Mouse (Mus musculus): ENCODE data around the gene Pkdcc. TPM values are rescaled to one million over a fixed set of nuclear protein-coding genes. Genes with fewer than 3 reads are reported as not detected.

The Pkdcc gene
- polyA plus RNA-seq, 1 experiment from 2014 or later: 7.1 TPM

DNA sequence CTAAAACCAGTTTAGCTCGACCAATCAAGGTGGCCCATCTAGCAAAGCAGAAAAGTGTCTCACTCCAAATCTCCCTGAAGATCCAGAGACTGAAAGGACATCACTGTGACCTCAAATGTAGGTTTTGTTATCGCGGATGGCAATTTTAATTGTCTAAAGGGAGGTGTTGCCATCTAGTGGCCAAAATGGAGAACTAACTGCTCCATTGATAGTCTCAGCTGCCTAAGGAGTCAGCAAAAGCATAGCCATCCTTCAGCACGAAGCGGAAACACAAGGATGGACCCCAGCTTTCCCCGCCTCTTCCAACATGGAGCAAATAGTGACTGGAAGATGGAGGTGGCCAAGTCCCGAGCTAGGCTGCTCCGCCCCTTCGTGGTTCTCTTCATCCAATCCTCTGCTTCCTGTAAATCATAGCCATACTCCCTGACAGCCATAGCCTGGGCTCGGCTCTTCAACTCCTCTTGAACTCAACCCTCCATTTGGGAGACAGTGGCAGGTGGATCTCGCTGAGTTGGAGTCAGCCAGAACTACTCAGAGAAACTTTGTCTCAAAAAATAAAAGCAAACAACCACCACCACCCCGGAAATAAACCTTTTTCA lies 38.1 kb downstream of the Pkdcc start:
- H3K4me1 ChIP-seq (replicated peaks): no peaks in the 10 kb centered on the region
- no peak overlapping the region for H3K9ac ChIP-seq
- no peak overlapping the region for H3K27ac ChIP-seq (replicated peaks)
- H3K4me3 ChIP-seq: no peak overlapping the region
- WGBS: 32% methylated on average over 12 of the region's 12 CpGs
- no peaks in the 10 kb centered on the region for H3K27me3 ChIP-seq
- no peaks in the 10 kb centered on the region for H3K9me3 ChIP-seq
- no peak overlapping the region for H3K4me2 ChIP-seq
- peak; percentile 61 for ATAC-seq (ENCODE audit: low FRiP score, low read depth)
- no peaks in the 10 kb centered on the region for H3K36me3 ChIP-seq

- peak overlapping the region; percentile 40 for H3K27ac ChIP-seq (replicated peaks)
- H3K9ac ChIP-seq: no peak overlapping the region
- H3K27me3 ChIP-seq: no peaks in the 10 kb centered on the region
- H3K4me3 ChIP-seq: peak overlapping the region; percentile 28
- H3K4me1 ChIP-seq (replicated peaks): peaks cover 7% of the 10 kb centered on the region
- H3K4me2 ChIP-seq: peak overlapping the region; percentile 53
- WGBS: 46% methylated on average over 23 of the region's 23 CpGs
- no peaks in the 10 kb centered on the region for H3K9me3 ChIP-seq
- ATAC-seq (ENCODE audit: low FRiP score, low read depth): peak; percentile 95
- H3K36me3 ChIP-seq: no peaks in the 10 kb centered on the region
Measured at GRCm38 (mm10) chr17:83267202-83268128, 52.4 kb downstream of the Pkdcc start.

DNA sequence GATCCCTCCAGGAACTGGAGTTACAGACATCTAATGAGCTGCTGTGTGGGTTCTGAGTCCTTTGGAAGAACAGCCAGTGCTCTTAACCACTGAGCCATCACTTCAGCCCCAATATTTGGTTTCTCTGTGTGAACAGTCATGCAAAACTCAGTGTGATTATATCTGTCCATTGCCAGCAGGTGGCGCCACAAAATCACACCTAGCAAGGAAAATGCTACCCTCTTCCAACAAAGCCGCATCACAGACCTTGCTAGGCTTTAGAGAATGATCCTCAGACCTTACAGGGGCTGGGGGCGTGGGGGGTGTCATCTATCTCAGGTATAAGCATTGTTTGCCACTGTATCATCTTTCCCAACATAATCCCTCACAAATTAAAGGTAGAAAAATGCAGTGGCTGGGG lies 56.4 kb downstream of the Pkdcc start:
- Histone ChIP-seq H3K27me3 (no peaks in the 10 kb centered on the region), H3K4me3 (no peak overlapping the region), H3K4me2 (no peak overlapping the region), H3K9ac (no peak overlapping the region), H3K4me1 (replicated peaks) (peaks cover 16% of the 10 kb centered on the region), H3K36me3 (no peaks in the 10 kb centered on the region), H3K27ac (replicated peaks) (no peak overlapping the region), H3K9me3 (no peaks in the 10 kb centered on the region)
- WGBS: 3% methylated on average over 3 of the region's 3 CpGs
- no peak for ATAC-seq (ENCODE audit: low FRiP score, low read depth)

GRCm38 (mm10) chr17:83272641-83273040 lies 57.5 kb downstream of the Pkdcc start:
- Histone ChIP-seq H3K4me2 (no peak overlapping the region), H3K4me3 (no peak overlapping the region), H3K4me1 (replicated peaks) (peaks cover 23% of the 10 kb centered on the region), H3K9me3 (no peaks in the 10 kb centered on the region), H3K27ac (replicated peaks) (no peak overlapping the region), H3K36me3 (no peaks in the 10 kb centered on the region), H3K27me3 (no peaks in the 10 kb centered on the region), H3K9ac (no peak overlapping the region)
- no peak for ATAC-seq (ENCODE audit: low FRiP score, low read depth)
- 70% methylated on average over 8 of the region's 8 CpGs for WGBS

- Histone ChIP-seq H3K9ac (no peak overlapping the region), H3K4me2 (no peak overlapping the region)
- WGBS: 23% methylated on average over 9 of the region's 9 CpGs
Measured at GRCm38 (mm10) chr17:83273636-83274035, 58.5 kb downstream of the Pkdcc start.

GRCm38 (mm10) chr17:83274101-83274500 lies 59.0 kb downstream of the Pkdcc start:
- H3K9ac ChIP-seq: no peak overlapping the region
- 55% methylated on average over 4 of the region's 4 CpGs for WGBS
- H3K9me3 ChIP-seq: no peaks in the 10 kb centered on the region
- no peak overlapping the region for H3K4me3 ChIP-seq
- no peak overlapping the region for H3K27ac ChIP-seq (replicated peaks)
- peaks cover 23% of the 10 kb centered on the region for H3K4me1 ChIP-seq (replicated peaks)
- ATAC-seq (ENCODE audit: low FRiP score, low read depth): no peak
- no peak overlapping the region for H3K4me2 ChIP-seq
- H3K36me3 ChIP-seq: no peaks in the 10 kb centered on the region
- no peaks in the 10 kb centered on the region for H3K27me3 ChIP-seq

More at GRCm38 (mm10) chr17:83273636-83274035, 58.5 kb downstream of the Pkdcc start:
- Histone ChIP-seq H3K9me3 (no peaks in the 10 kb centered on the region), H3K4me1 (replicated peaks) (peaks cover 23% of the 10 kb centered on the region), H3K4me3 (no peak overlapping the region), H3K36me3 (no peaks in the 10 kb centered on the region), H3K27me3 (no peaks in the 10 kb centered on the region), H3K27ac (replicated peaks) (no peak overlapping the region)
- ATAC-seq (ENCODE audit: low FRiP score, low read depth): no peak

Other genes with a start within 250 kb of the Pkdcc start
- gene Eml4, start 135.6 kb downstream of the Pkdcc start, polyA plus RNA-seq (2015; fragmentation: Nextera tagmentation; extraction: Ambion mirVana): 31.0 and 32.6 TPM in 2 replicates